In genomic region chr7:102695358-102696125, GRCm38 (mm10) we compare ENCODE assay signal across 9 mouse cellular contexts. TPM values are rescaled to one million over a fixed set of nuclear protein-coding genes. Genes with fewer than 3 reads are reported as not detected.
DNase-seq lines count a peak whose midpoint lies in the region; ATAC-seq and TF ChIP-seq lines count a peak whose summit lies in the region.
"Had no signal": no experiment of that assay in that cellular context is flagged by ENCODE, and none has a peak within 500 bp of the region (broad histone marks: within the 10 kb centered on the region; RNA-seq: fewer than 3 reads in every experiment).

TSS of gene Olfr557 (plus strand) at chr7:102695910.

- H3K9ac ChIP-seq in kidney, embryonic 15.5 days, result no peak within 1 kb of the TSS
- H3K9ac ChIP-seq: heart, embryonic 13.5 days had no signal

- WGBS in kidney, adult 2 months, result 67% methylated on average over 5 of the region's 5 CpGs
- WGBS in kidney, embryonic 15.5 days, result 75% methylated on average over 5 of the region's 5 CpGs

- no peak within 1 kb of the TSS for H3K27ac ChIP-seq in kidney, adult 2 months (ENCODE audit: insufficient read depth, low read depth, low read length)
- H3K27ac ChIP-seq in kidney, embryonic 15.5 days, result no peak within 1 kb of the TSS
- H3K27ac ChIP-seq: heart, embryonic 13.5 days had no signal

- H3K4me3 ChIP-seq in kidney, adult 2 months (ENCODE audit: insufficient read depth, low read depth, low read length), result no peak within 1 kb of the TSS
- H3K4me3 ChIP-seq in kidney, embryonic 15.5 days (replicated peaks), result no peak within 1 kb of the TSS
- H3K4me3 ChIP-seq in E14TG2a.4 (replicated peaks; ENCODE audit: low read length), result no peak within 1 kb of the TSS
- H3K4me3 ChIP-seq: heart, embryonic 13.5 days had no signal

- peak; percentile 84 for TF ChIP-seq CTCF in kidney, adult 2 months (conservative IDR thresholded peaks at IDR 0.05; ENCODE audit: insufficient read depth, insufficient read length, low read depth, low read length)
- peak; percentile 97 for TF ChIP-seq CTCF in E14TG2a.4 (conservative IDR thresholded peaks at IDR 0.05; ENCODE audit: low read length)

- no peaks in the 10 kb centered on the region for H3K9me3 ChIP-seq in kidney, embryonic 15.5 days (replicated peaks)
- H3K9me3 ChIP-seq in E14TG2a.4 (ENCODE audit: low read length), result no peaks in the 10 kb centered on the region
- H3K9me3 ChIP-seq: heart, embryonic 13.5 days had no signal

- H3K4me2 ChIP-seq in kidney, embryonic 15.5 days, result no peak within 1 kb of the TSS
- H3K4me2 ChIP-seq: heart, embryonic 13.5 days had no signal

- DNase-seq in kidney, adult 2 months, result peak; percentile 35
- peak; percentile 60 to 67 for DNase-seq in B cell, adult 2 months
- DNase-seq in cerebellum, postnatal 36 days, result peak; percentile 9 to 24
- no peak for DNase-seq in gastrocnemius, adult 8-10 months (ENCODE audit: low spot score in 2 of 2)

- ATAC-seq in kidney, embryonic 15.5 days (replicated peaks; ENCODE audit: low FRiP score), result no peak
- ATAC-seq in inflammation-experienced regulatory T-cells, adult 6 months, result peak; percentile 32
- peak; percentile 55; the same call in 1 of the 2 replicates for ATAC-seq in neutrophil, adult 5-6 weeks (ENCODE audit: extremely low read depth, insufficient number of reproducible peaks, low FRiP score, poor library complexity, severe bottlenecking)

- H3K36me3 ChIP-seq in kidney, adult 2 months (ENCODE audit: control insufficient read depth, insufficient read depth, low read length), result no peaks in the 10 kb centered on the region
- no peaks in the 10 kb centered on the region for H3K36me3 ChIP-seq in kidney, embryonic 15.5 days
- no peaks in the 10 kb centered on the region for H3K36me3 ChIP-seq in E14TG2a.4 (ENCODE audit: insufficient read depth, low read length)
- H3K36me3 ChIP-seq: heart, embryonic 13.5 days had no signal

- no peaks in the 10 kb centered on the region for H3K27me3 ChIP-seq in kidney, adult 2 months (replicated peaks; ENCODE audit: control insufficient read depth, insufficient read depth, low read length)
- no peaks in the 10 kb centered on the region; the same call in 1 of the 2 replicates for H3K27me3 ChIP-seq in kidney, embryonic 15.5 days
- H3K27me3 ChIP-seq in E14TG2a.4 (ENCODE audit: insufficient read depth, low read length), result peaks cover 3% of the 10 kb centered on the region; the same call in 1 of the 2 replicates
- H3K27me3 ChIP-seq: heart, embryonic 13.5 days had no signal

- no peak for TF ChIP-seq POLR2A in kidney, adult 2 months (IDR thresholded peaks at IDR 0.05; ENCODE audit: low read depth, low read length)

- no peaks in the 10 kb centered on the region for H3K4me1 ChIP-seq in kidney, adult 2 months (ENCODE audit: control insufficient read depth, insufficient read depth, low read length)
- no peaks in the 10 kb centered on the region for H3K4me1 ChIP-seq in kidney, embryonic 15.5 days
- H3K4me1 ChIP-seq in E14TG2a.4 (replicated peaks; ENCODE audit: low read depth, low read length), result no peaks in the 10 kb centered on the region
- H3K4me1 ChIP-seq: heart, embryonic 13.5 days had no signal

RNA-seq across cellular contexts. Expression of gene Olfr557, which starts in this region (rescaled TPM):
- not detected in 2 replicates for polyA plus RNA-seq in kidney, adult 2 months (2012; rRNA removed)
- not detected in 2 replicates for polyA plus RNA-seq in kidney, embryonic 15.5 days (2015; fragmentation: Nextera tagmentation; extraction: Ambion mirVana)
- polyA plus RNA-seq in inflammation-experienced regulatory T-cells, adult 6 months (2017; shearing (Covaris generic)), result not detected
- total RNA-seq in neutrophil, adult 5-6 weeks (2017), result not detected in 2 replicates
- total RNA-seq in gastrocnemius, adult 8-10 months (2022), result not detected
- polyA plus RNA-seq: heart, embryonic 13.5 days had no signal

Comparison
In these comparisons a context has a peak if more than half of its experiments do, and no peak if none do; other contexts are left out.
1. Peak in DNase-seq in kidney, adult 2 months; RNA of the gene not detected or under 1 TPM.
2. Peak in ATAC-seq in inflammation-experienced regulatory T-cells, adult 6 months; RNA of the gene not detected or under 1 TPM.
3. Peak in ATAC-seq in neutrophil, adult 5-6 weeks; RNA of the gene not detected or under 1 TPM.
4. DNase-seq: peak in B cell, adult 2 months (2 of 2) and cerebellum, postnatal 36 days (2 of 2); none in gastrocnemius, adult 8-10 months (0 of 2).